Mouse (Mus musculus): Measurements from ENCODE around the gene Col6a2. TPM values are rescaled to one million over a fixed set of nuclear protein-coding genes. Genes with fewer than 3 reads are reported as not detected.
A peak's percentile ranks its signal among the peaks of the same experiment; 100 is the strongest.

Col6a2 gene
- polyA plus RNA-seq, 1 experiment = 63.3 TPM

DNA sequence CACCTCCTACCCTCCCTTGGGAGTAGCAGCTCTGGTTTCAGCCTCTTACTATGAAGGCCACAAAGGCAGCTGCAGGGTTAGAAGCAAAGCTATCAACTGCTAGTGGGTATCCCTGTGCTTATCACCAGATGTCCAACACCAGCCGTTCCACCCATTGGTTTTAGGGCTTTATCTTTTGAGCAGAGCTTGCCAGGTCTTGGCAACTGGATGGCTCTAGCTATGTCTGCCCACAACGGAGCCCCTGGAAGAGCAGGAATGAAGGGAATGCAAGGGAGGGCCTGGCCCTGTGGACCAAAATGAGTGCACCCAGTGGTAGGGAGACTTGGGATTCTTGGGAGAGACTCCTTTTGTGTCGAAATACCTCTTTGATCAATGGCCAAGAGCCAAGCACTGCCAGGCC is 20.7 kb downstream of the Col6a2 start:
- H3ac ChIP-seq (ENCODE audit: control insufficient read depth, insufficient read length) = no peak overlapping the region
- H3K79me2 ChIP-seq (ENCODE audit: control insufficient read depth, insufficient read depth) = no peaks in the 10 kb centered on the region
- no peaks in the 10 kb centered on the region for H3K36me3 ChIP-seq (ENCODE audit: control insufficient read depth, insufficient read depth)
- peaks cover 27% of the 10 kb centered on the region for H3K27me3 ChIP-seq (ENCODE audit: control insufficient read depth, insufficient read depth, insufficient read length)
- TF ChIP-seq MYOD1 (IDR thresholded peaks at IDR 0.05; ENCODE audit: control insufficient read depth in 1 of 3, insufficient read length in 2 of 3, low read depth in 2 of 3) (peak in 1 of 3 experiments; percentile 33), MYOG (IDR thresholded peaks at IDR 0.05; ENCODE audit: control insufficient read depth in 1 of 3, insufficient read depth in 1 of 3, insufficient read length in 2 of 3, low read depth in 2 of 3) (no peak)
- no peak overlapping the region for H3K4me2 ChIP-seq (ENCODE audit: low read depth)
- H3K4me3 ChIP-seq = no peak overlapping the region

DNA sequence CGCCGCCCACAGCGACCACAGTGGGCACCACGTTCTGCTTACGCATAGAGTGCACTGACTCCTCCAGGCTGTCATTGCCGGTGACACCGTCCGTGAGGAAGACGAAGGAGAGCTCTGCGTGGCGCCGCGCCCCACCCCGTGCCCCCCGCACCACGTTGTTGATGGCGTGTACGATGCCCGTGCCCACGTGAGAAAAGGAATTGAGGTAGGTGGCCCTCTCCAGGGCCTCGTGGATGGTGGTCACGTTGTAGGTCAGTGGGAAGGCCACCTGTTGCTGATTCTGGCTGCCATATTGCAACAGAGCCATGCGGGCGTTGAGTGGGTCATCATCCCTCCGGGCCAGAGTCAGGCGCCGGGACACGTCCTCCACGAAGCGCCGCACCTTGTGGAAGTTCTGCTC is 27.1 kb downstream of the Col6a2 start:
- Histone ChIP-seq H3ac (ENCODE audit: control insufficient read depth, insufficient read length) (no peak overlapping the region), H3K79me2 (ENCODE audit: control insufficient read depth, insufficient read depth) (no peaks in the 10 kb centered on the region), H3K4me3 (no peak overlapping the region), H3K27me3 (ENCODE audit: control insufficient read depth, insufficient read depth, insufficient read length) (peaks cover 31% of the 10 kb centered on the region), H3K36me3 (ENCODE audit: control insufficient read depth, insufficient read depth) (no peaks in the 10 kb centered on the region), H3K4me2 (ENCODE audit: low read depth) (no peak overlapping the region)
- no peak for TF ChIP-seq MAX (IDR thresholded peaks at IDR 0.05; ENCODE audit: low read depth)
- no peak for TF ChIP-seq POLR2A (IDR thresholded peaks at IDR 0.05; ENCODE audit: insufficient read length, low read depth)
- TF ChIP-seq MYOG (IDR thresholded peaks at IDR 0.05; ENCODE audit: control insufficient read depth in 1 of 3, insufficient read depth in 1 of 3, insufficient read length in 2 of 3, low read depth in 2 of 3) = no peak
- peak; percentile 71 for TF ChIP-seq POLR2AphosphoS2 (IDR thresholded peaks at IDR 0.05; ENCODE audit: insufficient read length, low read depth)

DNA sequence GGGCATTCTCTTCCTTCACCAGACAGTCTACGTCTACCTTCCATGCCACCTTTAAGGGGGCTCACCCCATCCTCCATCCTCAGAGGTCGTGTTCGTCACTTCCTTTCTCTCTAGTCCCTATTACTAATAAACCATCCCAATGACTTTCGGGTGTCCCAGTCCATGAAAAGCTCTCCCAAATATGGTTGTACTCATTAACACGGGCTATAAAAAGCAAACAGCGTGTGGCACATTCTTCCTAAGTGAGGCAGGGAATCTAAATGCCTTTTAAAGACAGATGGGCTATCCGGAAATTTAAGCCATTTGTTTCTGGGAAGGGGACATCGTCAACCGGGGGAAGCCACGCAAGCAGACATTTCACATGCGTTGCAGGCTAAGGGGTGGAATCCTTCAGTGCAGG is 33.2 kb downstream of the Col6a2 start:
- Histone ChIP-seq H3K4me3 (no peak overlapping the region), H3K79me2 (ENCODE audit: control insufficient read depth, insufficient read depth) (no peaks in the 10 kb centered on the region), H3K36me3 (ENCODE audit: control insufficient read depth, insufficient read depth) (no peaks in the 10 kb centered on the region), H3K4me2 (ENCODE audit: low read depth) (no peak overlapping the region), H3ac (ENCODE audit: control insufficient read depth, insufficient read length) (no peak overlapping the region), H3K27me3 (ENCODE audit: control insufficient read depth, insufficient read depth, insufficient read length) (peaks cover 24% of the 10 kb centered on the region)
- TF ChIP-seq POLR2A (IDR thresholded peaks at IDR 0.05; ENCODE audit: insufficient read length, low read depth) = no peak

DNA sequence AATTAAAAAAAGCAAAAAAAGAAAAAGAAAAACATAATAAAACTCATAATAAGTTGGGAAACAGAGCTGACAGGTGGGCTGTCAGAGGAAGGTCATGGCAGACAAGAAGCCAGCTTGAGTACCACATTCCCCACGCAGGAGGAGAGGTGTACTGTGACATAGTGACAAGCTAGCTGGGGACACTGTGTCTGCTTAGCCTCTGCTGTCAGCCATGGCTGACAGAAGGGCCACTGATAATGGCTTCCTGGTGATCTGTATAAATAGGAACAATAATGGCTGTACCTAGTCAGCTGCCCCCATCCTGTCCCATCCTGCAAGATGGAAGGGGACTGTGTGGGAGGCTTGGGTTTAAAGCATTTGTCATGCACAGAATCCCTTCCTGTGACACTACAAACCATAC is 37.2 kb downstream of the Col6a2 start:
- no peak overlapping the region for H3K4me3 ChIP-seq
- no peak for TF ChIP-seq CEBPB (IDR thresholded peaks at IDR 0.05; ENCODE audit: insufficient read depth, poor library complexity, severe bottlenecking)
- no peak for TF ChIP-seq MYOG (IDR thresholded peaks at IDR 0.05; ENCODE audit: control insufficient read depth in 1 of 3, insufficient read depth in 1 of 3, insufficient read length in 2 of 3, low read depth in 2 of 3)
- TF ChIP-seq MAX (IDR thresholded peaks at IDR 0.05; ENCODE audit: low read depth) = no peak
- H3ac ChIP-seq (ENCODE audit: control insufficient read depth, insufficient read length) = no peak overlapping the region
- no peaks in the 10 kb centered on the region for H3K79me2 ChIP-seq (ENCODE audit: control insufficient read depth, insufficient read depth)
- H3K27me3 ChIP-seq (ENCODE audit: control insufficient read depth, insufficient read depth, insufficient read length) = peaks cover 29% of the 10 kb centered on the region
- H3K4me2 ChIP-seq (ENCODE audit: low read depth) = no peak overlapping the region
- H3K36me3 ChIP-seq (ENCODE audit: control insufficient read depth, insufficient read depth) = no peaks in the 10 kb centered on the region

DNA sequence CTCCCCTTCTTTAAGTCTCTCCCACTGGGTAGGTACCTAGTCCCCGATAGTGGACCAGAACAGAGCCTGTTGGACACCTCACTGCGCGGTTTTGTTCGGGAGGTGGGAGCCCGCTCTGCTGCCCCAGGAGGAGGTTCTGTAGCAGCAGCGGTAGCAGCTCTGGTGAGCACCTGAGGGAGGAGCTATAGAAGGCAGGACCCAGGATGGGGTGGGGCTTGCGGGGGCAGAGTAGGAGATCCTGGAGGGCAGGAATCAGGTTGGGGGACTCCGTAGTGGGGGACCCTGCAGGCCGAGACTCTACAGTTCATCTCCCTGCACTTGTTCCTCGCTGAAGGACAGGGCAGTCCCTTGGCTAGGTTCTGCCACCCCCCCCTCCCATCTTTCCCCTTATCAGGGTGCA is 39.3 kb downstream of the Col6a2 start:
- Histone ChIP-seq H3K4me3 (no peak overlapping the region), H3K27me3 (ENCODE audit: control insufficient read depth, insufficient read depth, insufficient read length) (peaks cover 31% of the 10 kb centered on the region), H3ac (ENCODE audit: control insufficient read depth, insufficient read length) (no peak overlapping the region), H3K36me3 (ENCODE audit: control insufficient read depth, insufficient read depth) (no peaks in the 10 kb centered on the region), H3K4me2 (ENCODE audit: low read depth) (no peak overlapping the region), H3K79me2 (ENCODE audit: control insufficient read depth, insufficient read depth) (no peaks in the 10 kb centered on the region)
- no peak for TF ChIP-seq E2F4 (IDR thresholded peaks at IDR 0.05; ENCODE audit: insufficient read depth)
- no peak for TF ChIP-seq SRF (IDR thresholded peaks at IDR 0.05; ENCODE audit: control insufficient read depth, insufficient read length, low read depth)
- no peak for TF ChIP-seq MAX (IDR thresholded peaks at IDR 0.05; ENCODE audit: low read depth)
- TF ChIP-seq USF1 (IDR thresholded peaks at IDR 0.05; ENCODE audit: low read depth) = no peak
- TF ChIP-seq TCF12 (IDR thresholded peaks at IDR 0.05; ENCODE audit: insufficient read depth, poor library complexity, severe bottlenecking) = no peak
- no peak for TF ChIP-seq TCF3 (IDR thresholded peaks at IDR 0.05; ENCODE audit: insufficient read length, low read depth)
- no peak for TF ChIP-seq MYOD1 (IDR thresholded peaks at IDR 0.05; ENCODE audit: control insufficient read depth in 1 of 3, insufficient read length in 2 of 3, low read depth in 2 of 3)
- TF ChIP-seq CEBPB (IDR thresholded peaks at IDR 0.05; ENCODE audit: insufficient read depth, poor library complexity, severe bottlenecking) = no peak

DNA sequence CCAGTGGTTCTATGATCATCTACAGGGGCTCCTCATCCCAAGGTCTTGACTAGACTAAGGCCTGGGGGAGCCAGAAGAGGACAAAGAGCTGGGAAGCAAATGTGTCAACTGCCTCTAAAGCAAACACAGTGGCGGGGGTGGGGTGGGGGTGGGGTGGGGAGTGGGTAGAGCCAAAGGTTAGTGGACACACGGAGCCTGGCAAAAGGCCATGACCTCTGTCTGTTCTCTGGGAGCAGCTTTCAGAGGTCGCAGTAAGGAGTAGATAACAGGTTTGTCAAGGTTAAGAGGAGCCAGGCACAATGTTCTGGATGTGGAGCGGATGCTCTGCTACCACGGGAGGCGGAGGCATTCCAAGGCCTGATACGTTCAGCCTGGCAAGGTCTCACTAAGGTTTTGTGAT is 46.5 kb downstream of the Col6a2 start:
- Histone ChIP-seq H3K27me3 (ENCODE audit: control insufficient read depth, insufficient read depth, insufficient read length) (peaks cover 25% of the 10 kb centered on the region), H3ac (ENCODE audit: control insufficient read depth, insufficient read length) (no peak overlapping the region), H3K4me3 (no peak overlapping the region), H3K4me2 (ENCODE audit: low read depth) (no peak overlapping the region), H3K79me2 (ENCODE audit: control insufficient read depth, insufficient read depth) (no peaks in the 10 kb centered on the region), H3K36me3 (ENCODE audit: control insufficient read depth, insufficient read depth) (no peaks in the 10 kb centered on the region)
- TF ChIP-seq POLR2AphosphoS2 (IDR thresholded peaks at IDR 0.05; ENCODE audit: insufficient read length, low read depth) = no peak

DNA sequence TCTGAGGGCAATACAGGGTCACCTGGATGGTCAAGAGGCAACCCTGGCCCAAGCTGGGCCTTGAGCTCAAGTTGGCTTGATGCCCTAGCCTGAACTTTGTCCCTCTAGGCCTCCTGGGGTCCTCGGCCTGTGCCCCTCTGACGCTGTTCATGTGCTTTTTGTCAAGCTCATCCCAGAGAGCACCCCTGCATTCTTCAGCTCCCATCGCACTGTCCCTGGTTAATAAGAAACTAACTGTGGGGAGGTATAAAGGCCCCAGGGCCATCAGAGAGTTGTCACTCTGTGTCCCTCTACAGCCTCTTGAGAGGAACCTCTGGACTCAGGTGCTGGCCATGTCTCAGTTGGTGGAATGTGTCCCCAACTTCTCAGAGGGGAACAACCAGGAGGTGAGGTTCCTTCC is 48.1 kb downstream of the Col6a2 start, which contains the start of gene Ftcd:
TSS of gene Ftcd (plus strand) at position 275 of the 400 bp plus-strand sequence.
- peaks cover 18% of the 10 kb centered on the region for H3K27me3 ChIP-seq (ENCODE audit: control insufficient read depth, insufficient read depth, insufficient read length)
- TF ChIP-seq TCF12 (IDR thresholded peaks at IDR 0.05; ENCODE audit: insufficient read depth, poor library complexity, severe bottlenecking) (no peak), CEBPB (IDR thresholded peaks at IDR 0.05; ENCODE audit: insufficient read depth, poor library complexity, severe bottlenecking) (no peak), MYOG (IDR thresholded peaks at IDR 0.05; ENCODE audit: control insufficient read depth in 1 of 3, insufficient read depth in 1 of 3, insufficient read length in 2 of 3, low read depth in 2 of 3) (no peak), MYOD1 (IDR thresholded peaks at IDR 0.05; ENCODE audit: control insufficient read depth in 1 of 3, insufficient read length in 2 of 3, low read depth in 2 of 3) (no peak), POLR2A (IDR thresholded peaks at IDR 0.05; ENCODE audit: insufficient read length, low read depth) (no peak)
- no peaks in the 10 kb centered on the region for H3K79me2 ChIP-seq (ENCODE audit: control insufficient read depth, insufficient read depth)
- H3K4me3 ChIP-seq = no peak within 1 kb of the TSS
- no peaks in the 10 kb centered on the region for H3K36me3 ChIP-seq (ENCODE audit: control insufficient read depth, insufficient read depth)
- no peak within 1 kb of the TSS for H3ac ChIP-seq (ENCODE audit: control insufficient read depth, insufficient read length)
- no peak within 1 kb of the TSS for H3K4me2 ChIP-seq (ENCODE audit: low read depth)

All from myocyte (in vitro differentiated cells).